Mouse (Mus musculus): ENCODE data around the gene Dab1.

The Dab1 gene

GRCm38 (mm10) chr4:104106299-104106698 is 487.1 kb downstream of the Dab1 start:
- DNase-seq (ENCODE audit: low spot score): no peak

GRCm38 (mm10) chr4:104111614-104112013 is 492.5 kb downstream of the Dab1 start:
- DNase-seq (ENCODE audit: low spot score): no peak

- DNase-seq (ENCODE audit: low spot score): no peak
These were observed 494.2 kb downstream of the Dab1 start for GRCm38 (mm10) chr4:104113209-104114005.

- no peak for DNase-seq (ENCODE audit: low spot score)
These were observed 494.8 kb downstream of the Dab1 start for GRCm38 (mm10) chr4:104114006-104114361.

- DNase-seq (ENCODE audit: low spot score): no peak
These were observed 500.9 kb downstream of the Dab1 start for GRCm38 (mm10) chr4:104120108-104120507.

GRCm38 (mm10) chr4:104121959-104122358 is 502.8 kb downstream of the Dab1 start:
- no peak for DNase-seq (ENCODE audit: low spot score)

GRCm38 (mm10) chr4:104122364-104122763 is 503.2 kb downstream of the Dab1 start:
- no peak for DNase-seq (ENCODE audit: low spot score)

GRCm38 (mm10) chr4:104153637-104154036 is 534.5 kb downstream of the Dab1 start:
- no peak for DNase-seq (ENCODE audit: low spot score)

- no peak for DNase-seq (ENCODE audit: low spot score)
These were observed 558.9 kb downstream of the Dab1 start for GRCm38 (mm10) chr4:104178067-104178466.

GRCm38 (mm10) chr4:104186311-104186710 is 567.2 kb downstream of the Dab1 start:
- no peak for DNase-seq (ENCODE audit: low spot score)

GRCm38 (mm10) chr4:104198635-104199034 is 579.5 kb downstream of the Dab1 start:
- DNase-seq (ENCODE audit: low spot score): no peak

GRCm38 (mm10) chr4:104201686-104202085 is 582.5 kb downstream of the Dab1 start:
- no peak for DNase-seq (ENCODE audit: low spot score)

- no peak for DNase-seq (ENCODE audit: low spot score)
These were observed 584.9 kb downstream of the Dab1 start for GRCm38 (mm10) chr4:104204047-104204446.

- no peak for DNase-seq (ENCODE audit: low spot score)
These were observed 587.5 kb downstream of the Dab1 start for GRCm38 (mm10) chr4:104206639-104207038.

GRCm38 (mm10) chr4:104209081-104209480 is 589.9 kb downstream of the Dab1 start:
- peak; percentile 38 for DNase-seq (ENCODE audit: low spot score)

GRCm38 (mm10) chr4:104210796-104211195 is 591.6 kb downstream of the Dab1 start:
- no peak for DNase-seq (ENCODE audit: low spot score)

GRCm38 (mm10) chr4:104211531-104212455 is 592.6 kb downstream of the Dab1 start:
- no peak for DNase-seq (ENCODE audit: low spot score)

- no peak for DNase-seq (ENCODE audit: low spot score)
These were observed 595.6 kb downstream of the Dab1 start for GRCm38 (mm10) chr4:104214724-104215123.

- no peak for DNase-seq (ENCODE audit: low spot score)
These were observed 598.2 kb downstream of the Dab1 start for GRCm38 (mm10) chr4:104217336-104217735.

GRCm38 (mm10) chr4:104218765-104219164 is 599.6 kb downstream of the Dab1 start:
- no peak for DNase-seq (ENCODE audit: low spot score)

- no peak for DNase-seq (ENCODE audit: low spot score)
These were observed 600.9 kb downstream of the Dab1 start for GRCm38 (mm10) chr4:104220099-104220498.

GRCm38 (mm10) chr4:104229296-104229695 is 610.1 kb downstream of the Dab1 start:
- DNase-seq (ENCODE audit: low spot score): no peak

- DNase-seq (ENCODE audit: low spot score): no peak
These were observed 627.3 kb downstream of the Dab1 start for GRCm38 (mm10) chr4:104246506-104246905.
